Mouse (Mus musculus) forebrain, embryonic 14.5 days (tissue): ENCODE data around the gene Nek8. TPM values are rescaled to one million over a fixed set of nuclear protein-coding genes. Genes with fewer than 3 reads are reported as not detected.

Experiments used
- ATAC-seq: fragments of 200-750 bp; cut with Nextera tagmentation; 2 replicates; pipeline ENCODE4 v1.8.0; 2017; ENCODE audit warnings: mild to moderate bottlenecking, moderate library complexity
- DNase-seq: peaks from one replicate; pipeline ENCODE4 v3.0.0-alpha.2; 2015; ENCODE audit warnings: low spot score
- H3K27ac ChIP-seq: fragments of 300-500 bp; sonication (generic); 2 replicates; pipeline ENCODE4 v1.5.1; 2014; ENCODE audit warnings: low read depth, mild to moderate bottlenecking, control low read depth, low read length, moderate library complexity
- H3K27me3 ChIP-seq: fragments of 300-500 bp; sonication (generic); replicated peaks from 2 replicates; pipeline ENCODE4 v1.6.1; 2014; ENCODE audit warnings: low read length, control low read depth, mixed read lengths; ENCODE audit not compliant: control insufficient read depth, insufficient read depth
- H3K36me3 ChIP-seq: fragments of 300-500 bp; sonication (generic); 2 replicates; pipeline ENCODE4 v1.6.1; 2014; ENCODE audit warnings: low read length, control low read depth; ENCODE audit not compliant: control insufficient read depth, insufficient read depth
- H3K4me1 ChIP-seq: fragments of 300-500 bp; sonication (generic); 2 replicates; pipeline ENCODE4 v1.6.1; 2014; ENCODE audit warnings: antibody characterized with exemption, low read length, control low read depth; ENCODE audit not compliant: control insufficient read depth, insufficient read depth
- H3K4me2 ChIP-seq: fragments of 300-500 bp; sonication (generic); 2 replicates; pipeline ENCODE4 v1.6.1; 2014; ENCODE audit warnings: mild to moderate bottlenecking, control low read depth, low read length
- H3K4me3 ChIP-seq: fragments of 300-500 bp; sonication (generic); 2 replicates; pipeline ENCODE4 v1.5.1; 2014; ENCODE audit warnings: low read depth, low read length, control low read depth
- H3K9ac ChIP-seq: fragments of 300-500 bp; sonication (generic); 2 replicates; pipeline ENCODE4 v1.6.1; 2014; ENCODE audit warnings: mild to moderate bottlenecking, low read length, control low read depth, moderate library complexity
- H3K9me3 ChIP-seq: fragments of 300-500 bp; sonication (generic); replicated peaks from 2 replicates; pipeline ENCODE4 v1.6.1; 2016; ENCODE audit warnings: low read length, control low read depth, mixed read lengths; ENCODE audit not compliant: control insufficient read depth
- WGBS: fragments of 180-500 bp; shearing (Covaris S2); extraction: QIAGEN DNeasy Blood & Tissue Kit; methylation state at CpG from one replicate; pipeline ENCODE4 v1.1.7; 2014; 5-methylcytosine and 5-hydroxymethylcytosine counted together
- polyA plus RNA-seq: library from polyadenylated mRNA; unstranded; fragments of >200 nt; fragmentation: Nextera tagmentation; extraction: Ambion mirVana; gene quantifications from 2 replicates; pipeline ENCODE4 v1.2.1, GENCODE M21; 2014

Nek8 gene
- polyA plus RNA-seq, 1 experiment from 2014 or later = 5.5 TPM

GRCm38 (mm10) chr11:78179438-78179999, 3.0 kb upstream of the Nek8 start:
- 30% methylated on average over 8 of the region's 8 CpGs for WGBS
- H3K4me1 ChIP-seq = peaks cover 29% of the 10 kb centered on the region
- H3K27ac ChIP-seq = peak overlapping the region; percentile 78

GRCm38 (mm10) chr11:78178859-78179437, 2.5 kb upstream of the Nek8 start:
- peaks cover 27% of the 10 kb centered on the region for H3K4me1 ChIP-seq
- peak; percentile 85 for DNase-seq
- no peaks in the 10 kb centered on the region for H3K9me3 ChIP-seq
- ATAC-seq = peak; percentile 1; the same call in 1 of the 2 replicates
- no peaks in the 10 kb centered on the region for H3K27me3 ChIP-seq
- H3K36me3 ChIP-seq = peaks cover 32% of the 10 kb centered on the region
- peak overlapping the region; percentile 78 for H3K27ac ChIP-seq
- WGBS = 1% methylated on average over 29 of the region's 29 CpGs
- peak overlapping the region; percentile 89 for H3K4me2 ChIP-seq
- peak overlapping the region; percentile 44 for H3K4me3 ChIP-seq
- peak overlapping the region; percentile 69 for H3K9ac ChIP-seq

More at GRCm38 (mm10) chr11:78179438-78179999, 3.0 kb upstream of the Nek8 start:
- Histone ChIP-seq H3K4me2 (peak overlapping the region; percentile 89), H3K9ac (peak overlapping the region; percentile 69), H3K27me3 (no peaks in the 10 kb centered on the region), H3K9me3 (no peaks in the 10 kb centered on the region), H3K36me3 (peaks cover 32% of the 10 kb centered on the region), H3K4me3 (peak overlapping the region; percentile 44; the same call in 1 of the 2 replicates)
- no peak for ATAC-seq
- no peak for DNase-seq

GRCm38 (mm10) chr11:78177903-78178858, 1.7 kb upstream of the Nek8 start:
- Histone ChIP-seq H3K4me2 (peak overlapping the region; percentile 89), H3K36me3 (peaks cover 32% of the 10 kb centered on the region), H3K27me3 (no peaks in the 10 kb centered on the region), H3K9ac (peak overlapping the region; percentile 69), H3K4me1 (peaks cover 25% of the 10 kb centered on the region), H3K4me3 (peak overlapping the region; percentile 44), H3K9me3 (no peaks in the 10 kb centered on the region), H3K27ac (peak overlapping the region; percentile 78)
- under 1% methylated on average over 72 of the region's 84 CpGs for WGBS
- ATAC-seq (peak; percentile 87), DNase-seq (peak; percentile 96)

GRCm38 (mm10) chr11:78177437-78177836, 962 bp upstream of the Nek8 start:
- Histone ChIP-seq H3K9me3 (no peaks in the 10 kb centered on the region), H3K4me2 (peak overlapping the region; percentile 89), H3K36me3 (peaks cover 32% of the 10 kb centered on the region), H3K4me1 (peaks cover 25% of the 10 kb centered on the region), H3K4me3 (peak overlapping the region; percentile 44), H3K9ac (no peak overlapping the region), H3K27me3 (no peaks in the 10 kb centered on the region), H3K27ac (no peak overlapping the region)
- WGBS = 2% methylated on average over 10 of the region's 10 CpGs
- DNase-seq (no peak), ATAC-seq (no peak)

- H3K27ac ChIP-seq = no peak overlapping the region
- WGBS = under 1% methylated on average over 23 of the region's 23 CpGs
These were observed 443 bp upstream of the Nek8 start for GRCm38 (mm10) chr11:78176905-78177331.

GRCm38 (mm10) chr11:78175771-78176401, 589 bp downstream of the Nek8 start:
- H3K4me2 ChIP-seq = peak overlapping the region; percentile 89
- no peak for ATAC-seq
- H3K9ac ChIP-seq = no peak overlapping the region
- peaks cover 16% of the 10 kb centered on the region for H3K4me1 ChIP-seq
- peak overlapping the region; percentile 44 for H3K4me3 ChIP-seq
- no peaks in the 10 kb centered on the region for H3K27me3 ChIP-seq
- 4% methylated on average over 9 of the region's 10 CpGs for WGBS
- H3K36me3 ChIP-seq = peaks cover 18% of the 10 kb centered on the region
- no peak overlapping the region; the same call in 1 of the 2 replicates for H3K27ac ChIP-seq
- no peaks in the 10 kb centered on the region for H3K9me3 ChIP-seq
- peak; percentile 22 for DNase-seq

More at GRCm38 (mm10) chr11:78176905-78177331, 443 bp upstream of the Nek8 start:
- H3K27me3 ChIP-seq = no peaks in the 10 kb centered on the region
- H3K36me3 ChIP-seq = peaks cover 28% of the 10 kb centered on the region
- peak overlapping the region; percentile 49; the same call in 1 of the 2 replicates for H3K9ac ChIP-seq
- H3K4me1 ChIP-seq = peaks cover 19% of the 10 kb centered on the region
- no peaks in the 10 kb centered on the region for H3K9me3 ChIP-seq
- H3K4me3 ChIP-seq = peak overlapping the region; percentile 44
- peak overlapping the region; percentile 89 for H3K4me2 ChIP-seq
- DNase-seq (no peak), ATAC-seq (no peak)

- 90% methylated on average over 3 of the region's 3 CpGs for WGBS
- ATAC-seq (no peak), DNase-seq (no peak)
- Histone ChIP-seq H3K36me3 (peaks cover 4% of the 10 kb centered on the region), H3K4me3 (no peak overlapping the region), H3K9ac (no peak overlapping the region), H3K4me1 (peaks cover 16% of the 10 kb centered on the region), H3K27ac (no peak overlapping the region), H3K27me3 (no peaks in the 10 kb centered on the region), H3K4me2 (no peak overlapping the region), H3K9me3 (no peaks in the 10 kb centered on the region)
These were observed 2.0 kb downstream of the Nek8 start for GRCm38 (mm10) chr11:78174506-78174905.

GRCm38 (mm10) chr11:78172748-78173383, 3.6 kb downstream of the Nek8 start:
- Histone ChIP-seq H3K36me3 (no peaks in the 10 kb centered on the region), H3K9me3 (no peaks in the 10 kb centered on the region), H3K4me2 (no peak overlapping the region), H3K4me1 (peaks cover 9% of the 10 kb centered on the region), H3K27ac (no peak overlapping the region), H3K9ac (no peak overlapping the region), H3K4me3 (no peak overlapping the region), H3K27me3 (no peaks in the 10 kb centered on the region)
- ATAC-seq (no peak), DNase-seq (no peak)
- 86% methylated on average over 19 of the region's 19 CpGs for WGBS
